Mouse (Mus musculus) thymus, adult 2 months (tissue): ENCODE results near the gene Atp2b2. TPM values are rescaled to one million over a fixed set of nuclear protein-coding genes. Genes with fewer than 3 reads are reported as not detected.

ENCODE experiments used
- DNase-seq: peaks from one replicate; pipeline ENCODE4 v3.0.0; 2021
- H3K27ac ChIP-seq: fragments of 200-500 bp; 2 replicates; pipeline ENCODE4 v1.5.1; 2012; ENCODE audit warnings: low read length, control low read depth; ENCODE audit not compliant: control insufficient read depth, insufficient read depth
- H3K27me3 ChIP-seq: fragments of 200-500 bp; 2 replicates; pipeline ENCODE4 v1.6.1; 2012; ENCODE audit warnings: mild to moderate bottlenecking, low read length, moderate library complexity, mixed read lengths; ENCODE audit not compliant: control insufficient read depth, insufficient read depth
- H3K36me3 ChIP-seq: fragments of 200-500 bp; 2 replicates; pipeline ENCODE4 v1.6.1; 2012; ENCODE audit warnings: mild to moderate bottlenecking, low read length, moderate library complexity; ENCODE audit not compliant: control insufficient read depth, insufficient read depth
- H3K4me1 ChIP-seq: fragments of 200-500 bp; replicated peaks from 2 replicates; pipeline ENCODE4 v1.6.1; 2012; ENCODE audit warnings: low read length; ENCODE audit not compliant: control insufficient read depth, insufficient read depth
- H3K4me3 ChIP-seq: fragments of 200-500 bp; 2 replicates; pipeline ENCODE4 v1.5.1; 2012; ENCODE audit warnings: mild to moderate bottlenecking, low read length, control low read depth, moderate library complexity; ENCODE audit not compliant: control insufficient read depth, insufficient read depth
- CTCF ChIP-seq: fragments of 200-500 bp; IDR thresholded peaks from 2 replicates; pipeline ENCODE4 v1.5.1; 2012; ENCODE audit warnings: mild to moderate bottlenecking, control low read depth, low read length, moderate library complexity, borderline replicate concordance; ENCODE audit not compliant: control insufficient read depth, poor library complexity, insufficient read depth; ENCODE audit errors: extremely low read depth
- POLR2A ChIP-seq: fragments of 200-500 bp; IDR thresholded peaks from 2 replicates; pipeline ENCODE4 v1.6.1; 2012; ENCODE audit warnings: mild to moderate bottlenecking, low read length, control low read depth, moderate library complexity; ENCODE audit not compliant: control insufficient read depth, poor library complexity, insufficient read depth; ENCODE audit errors: extremely low read depth
- WGBS: fragments of 180-500 bp; shearing (Covaris S2); methylation state at CpG from one replicate; pipeline ENCODE4 v1.1.7; 2018; 5-methylcytosine and 5-hydroxymethylcytosine counted together
- polyA plus RNA-seq: library from polyadenylated mRNA; depleted of rRNA; stranded (reverse); fragments of >200 nt; gene quantifications from 2 replicates; pipeline ENCODE4 v1.2.3, GENCODE M21; 2012

The Atp2b2 gene
- polyA plus RNA-seq, 1 experiment = 0.23 TPM

DNA sequence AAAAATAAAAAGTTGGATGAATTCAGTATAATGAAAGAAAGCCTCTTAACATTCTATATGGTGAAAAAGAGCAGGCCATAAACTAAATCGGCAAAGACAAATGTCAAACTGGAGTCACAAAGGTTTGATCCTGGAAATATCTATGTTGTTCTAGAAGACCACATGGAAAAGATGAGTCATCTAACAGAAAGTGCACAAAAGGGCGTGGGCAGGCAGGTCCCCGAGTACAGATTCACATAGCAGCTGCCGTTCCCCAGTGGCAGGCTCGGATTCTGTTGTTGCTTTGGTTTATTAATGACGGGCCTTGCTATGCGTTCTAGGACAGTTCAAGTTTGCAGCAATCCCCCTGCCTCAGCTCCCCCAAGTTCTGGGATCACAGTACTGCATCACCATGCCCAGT lies 12.9 kb upstream of the Atp2b2 start:
- H3K4me3 ChIP-seq = no peak overlapping the region
- TF ChIP-seq CTCF (no peak), POLR2A (no peak)
- 89% methylated on average over 7 of the region's 7 CpGs for WGBS
- no peaks in the 10 kb centered on the region for H3K4me1 ChIP-seq
- no peaks in the 10 kb centered on the region for H3K36me3 ChIP-seq
- no peaks in the 10 kb centered on the region for H3K27me3 ChIP-seq
- DNase-seq = no peak
- H3K27ac ChIP-seq = no peak overlapping the region

DNA sequence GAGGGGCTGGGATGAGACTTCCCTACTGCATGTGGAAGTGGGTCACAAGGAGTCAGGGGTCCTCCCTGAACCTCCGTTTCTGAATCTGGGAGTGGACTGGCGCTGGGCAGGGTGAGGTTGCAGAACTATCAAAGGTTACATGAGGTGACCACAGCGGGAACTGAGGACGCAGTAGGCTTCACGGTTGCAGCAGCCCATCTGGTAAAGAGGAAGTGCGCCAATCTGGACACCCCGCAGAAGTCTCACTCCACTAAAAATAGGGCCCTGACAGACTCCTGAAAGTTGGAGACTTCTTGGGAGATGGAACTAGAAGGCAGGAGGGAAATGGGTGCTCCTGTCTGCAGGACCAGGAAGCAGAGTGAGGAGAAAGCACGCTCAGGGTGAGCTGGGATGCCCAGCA lies 2.5 kb upstream of the Atp2b2 start:
- H3K27me3 ChIP-seq = no peaks in the 10 kb centered on the region; the same call in 1 of the 2 replicates
- no peak for DNase-seq
- H3K4me1 ChIP-seq = no peaks in the 10 kb centered on the region
- no peak overlapping the region for H3K4me3 ChIP-seq
- TF ChIP-seq POLR2A (no peak), CTCF (no peak)
- H3K36me3 ChIP-seq = no peaks in the 10 kb centered on the region
- H3K27ac ChIP-seq = no peak overlapping the region
- WGBS = 28% methylated on average over 8 of the region's 8 CpGs

DNA sequence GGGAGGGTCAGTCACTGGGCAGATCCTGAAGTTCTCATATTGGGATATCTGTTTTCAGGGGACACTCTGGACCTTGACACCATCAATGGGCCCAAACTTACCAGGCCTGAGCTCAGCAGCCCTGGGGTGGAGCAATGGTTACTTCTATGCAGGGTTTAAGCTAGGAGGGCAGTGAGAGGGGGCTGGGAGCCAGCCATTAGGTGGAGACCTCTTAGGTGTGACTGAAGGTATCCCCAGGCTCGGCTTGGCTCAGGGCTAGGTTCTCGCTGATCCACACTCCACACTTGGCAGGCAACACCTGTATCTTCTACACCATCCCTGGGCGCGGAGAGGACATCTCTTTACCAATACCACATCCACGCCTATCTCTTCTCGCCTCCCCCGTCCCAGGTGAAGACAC lies 423 bp upstream of the Atp2b2 start:
- H3K4me1 ChIP-seq = no peaks in the 10 kb centered on the region
- no peak overlapping the region for H3K4me3 ChIP-seq
- H3K36me3 ChIP-seq = no peaks in the 10 kb centered on the region
- no peak for TF ChIP-seq POLR2A
- no peak for TF ChIP-seq CTCF
- 87% methylated on average over 7 of the region's 7 CpGs for WGBS
- no peak for DNase-seq
- no peaks in the 10 kb centered on the region; the same call in 1 of the 2 replicates for H3K27me3 ChIP-seq
- H3K27ac ChIP-seq = no peak overlapping the region

DNA sequence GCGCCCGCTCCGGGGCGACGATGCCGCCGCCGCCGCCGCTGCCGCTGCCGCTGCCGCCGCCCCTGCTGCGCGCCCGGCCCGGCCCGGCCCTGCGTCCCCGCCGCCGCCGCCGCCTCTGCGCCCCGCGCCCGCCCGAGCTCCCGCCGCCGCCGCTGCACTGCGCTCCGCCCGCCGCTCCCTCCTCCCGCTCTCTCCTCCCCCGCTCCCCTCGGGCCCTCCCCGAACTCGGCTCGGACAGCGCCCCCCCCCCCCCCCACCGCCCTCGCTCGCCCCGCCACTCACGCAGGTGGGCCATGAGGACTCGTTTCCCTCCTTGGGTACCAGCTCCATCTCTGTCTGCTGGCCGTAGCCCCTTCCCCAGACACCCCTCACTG lies 515 bp downstream of the Atp2b2 start:
- Histone ChIP-seq H3K27ac (no peak overlapping the region), H3K4me3 (no peak overlapping the region), H3K27me3 (no peaks in the 10 kb centered on the region; the same call in 1 of the 2 replicates), H3K4me1 (no peaks in the 10 kb centered on the region), H3K36me3 (no peaks in the 10 kb centered on the region)
- no peak for TF ChIP-seq POLR2A
- no peak for TF ChIP-seq CTCF
- no peak for DNase-seq
- 26% methylated on average over 33 of the region's 52 CpGs for WGBS

DNA sequence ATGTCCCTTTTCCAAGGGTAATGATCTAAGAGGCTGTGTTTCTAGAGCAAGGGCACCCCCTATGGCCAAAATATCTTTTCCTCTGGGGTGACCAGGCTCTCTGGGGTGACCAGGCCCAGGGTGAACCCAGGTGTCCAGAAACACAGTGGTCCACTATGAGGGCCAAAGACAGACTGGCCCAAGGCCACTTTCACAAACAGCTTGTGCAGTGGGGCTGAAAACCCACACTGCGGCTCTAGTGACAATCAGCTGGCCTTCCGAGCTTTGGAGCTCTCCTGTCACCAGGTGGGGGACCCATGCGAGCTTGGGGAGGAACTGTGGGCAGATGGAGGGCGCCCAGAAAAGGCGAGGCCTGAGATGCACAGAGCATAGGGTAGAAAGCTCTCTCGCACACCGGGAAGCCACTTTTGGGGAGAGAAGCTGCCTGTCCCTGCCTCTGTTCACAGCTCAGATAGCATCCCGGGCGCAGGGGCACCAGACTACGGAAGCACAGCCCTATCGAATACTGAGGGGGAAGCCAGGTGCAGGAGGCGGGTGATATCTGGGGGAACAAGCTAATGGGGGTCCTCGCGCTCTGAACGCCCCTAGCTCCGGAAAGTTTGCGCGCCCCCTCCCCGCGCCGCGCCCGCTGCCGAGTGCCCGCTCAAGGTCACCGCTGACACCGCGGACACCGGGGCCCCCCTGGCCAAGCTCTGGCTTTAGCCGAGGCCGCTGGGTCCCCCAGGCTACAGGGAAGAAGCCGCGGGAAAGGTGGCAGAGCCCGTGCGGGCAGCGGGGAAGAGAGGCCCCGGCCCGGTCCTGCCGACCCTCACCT lies 1.1 kb downstream of the Atp2b2 start:
- H3K4me1 ChIP-seq = no peaks in the 10 kb centered on the region
- no peaks in the 10 kb centered on the region for H3K36me3 ChIP-seq
- H3K27me3 ChIP-seq = no peaks in the 10 kb centered on the region; the same call in 1 of the 2 replicates
- 7% methylated on average over 39 of the region's 39 CpGs for WGBS
- no peak for TF ChIP-seq CTCF
- no peak for TF ChIP-seq POLR2A
- DNase-seq = no peak
- no peak overlapping the region for H3K4me3 ChIP-seq
- H3K27ac ChIP-seq = no peak overlapping the region

DNA sequence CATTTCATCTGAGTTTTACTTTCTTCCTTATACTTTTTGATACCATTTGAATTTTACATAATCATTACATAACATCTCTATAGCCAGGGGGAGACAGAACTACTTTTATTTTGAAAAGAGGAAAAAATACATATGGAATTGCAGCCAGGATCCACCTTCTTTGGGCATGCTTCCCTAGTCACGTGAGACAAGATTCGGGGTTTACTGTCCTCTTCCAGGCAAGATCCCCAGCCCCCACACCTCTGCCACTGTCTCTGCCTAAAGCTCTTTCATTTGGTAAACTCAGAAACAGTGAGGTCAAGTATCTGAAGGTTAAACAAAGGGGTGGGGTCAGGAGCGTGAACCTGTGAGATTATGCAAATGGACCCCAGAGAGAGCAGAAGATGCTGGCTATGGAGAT lies 6.7 kb downstream of the Atp2b2 start:
- no peak for DNase-seq
- WGBS = 67% methylated on average over 3 of the region's 3 CpGs
- no peak for TF ChIP-seq CTCF
- TF ChIP-seq POLR2A = no peak

DNA sequence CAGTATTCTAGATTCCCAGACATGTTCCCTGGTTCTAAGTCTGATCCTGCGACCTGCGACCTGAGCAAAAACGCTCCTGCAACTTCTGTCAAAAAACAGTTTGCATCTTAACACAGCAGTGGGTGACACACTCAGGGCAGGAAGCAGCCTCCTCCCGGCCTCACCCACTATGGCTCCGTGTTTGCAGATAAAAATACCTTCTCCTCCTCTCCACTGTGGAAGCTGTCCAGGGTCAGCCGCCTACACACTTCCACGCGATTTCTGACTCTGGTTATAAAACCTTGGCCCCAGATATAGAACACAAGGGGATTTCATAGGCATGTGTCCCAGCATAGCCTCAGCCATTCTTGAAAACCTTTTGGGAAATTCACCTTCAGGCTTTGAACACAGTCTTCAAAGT lies 9.6 kb downstream of the Atp2b2 start:
- no peak for TF ChIP-seq POLR2A
- TF ChIP-seq CTCF = no peak
- Histone ChIP-seq H3K4me3 (no peak overlapping the region), H3K27me3 (no peaks in the 10 kb centered on the region), H3K27ac (no peak overlapping the region), H3K4me1 (no peaks in the 10 kb centered on the region), H3K36me3 (no peaks in the 10 kb centered on the region)
- 82% methylated on average over 8 of the region's 8 CpGs for WGBS
- DNase-seq = no peak

More for the DNA sequence above, 6.7 kb downstream of the Atp2b2 start:
- H3K27ac ChIP-seq = no peak overlapping the region
- no peak overlapping the region for H3K4me3 ChIP-seq
- H3K4me1 ChIP-seq = no peaks in the 10 kb centered on the region
- H3K36me3 ChIP-seq = no peaks in the 10 kb centered on the region
- H3K27me3 ChIP-seq = no peaks in the 10 kb centered on the region
